Mouse (Mus musculus) lung, adult 2 months (tissue): Measurements from ENCODE around the gene Kcna6.

Experiments used
- CTCF ChIP-seq: fragments of 200-500 bp; IDR thresholded peaks from 2 replicates; pipeline ENCODE4 v1.5.1; 2011; ENCODE audit warnings: mild to moderate bottlenecking, low read length, control low read depth; ENCODE audit not compliant: insufficient read depth
- POLR2A ChIP-seq: fragments of 200-500 bp; IDR thresholded peaks from 2 replicates; pipeline ENCODE4 v1.6.1; 2011; ENCODE audit warnings: low read depth, mild to moderate bottlenecking, control low read depth, low read length, borderline replicate concordance; ENCODE audit errors: extremely low read depth

DNA sequence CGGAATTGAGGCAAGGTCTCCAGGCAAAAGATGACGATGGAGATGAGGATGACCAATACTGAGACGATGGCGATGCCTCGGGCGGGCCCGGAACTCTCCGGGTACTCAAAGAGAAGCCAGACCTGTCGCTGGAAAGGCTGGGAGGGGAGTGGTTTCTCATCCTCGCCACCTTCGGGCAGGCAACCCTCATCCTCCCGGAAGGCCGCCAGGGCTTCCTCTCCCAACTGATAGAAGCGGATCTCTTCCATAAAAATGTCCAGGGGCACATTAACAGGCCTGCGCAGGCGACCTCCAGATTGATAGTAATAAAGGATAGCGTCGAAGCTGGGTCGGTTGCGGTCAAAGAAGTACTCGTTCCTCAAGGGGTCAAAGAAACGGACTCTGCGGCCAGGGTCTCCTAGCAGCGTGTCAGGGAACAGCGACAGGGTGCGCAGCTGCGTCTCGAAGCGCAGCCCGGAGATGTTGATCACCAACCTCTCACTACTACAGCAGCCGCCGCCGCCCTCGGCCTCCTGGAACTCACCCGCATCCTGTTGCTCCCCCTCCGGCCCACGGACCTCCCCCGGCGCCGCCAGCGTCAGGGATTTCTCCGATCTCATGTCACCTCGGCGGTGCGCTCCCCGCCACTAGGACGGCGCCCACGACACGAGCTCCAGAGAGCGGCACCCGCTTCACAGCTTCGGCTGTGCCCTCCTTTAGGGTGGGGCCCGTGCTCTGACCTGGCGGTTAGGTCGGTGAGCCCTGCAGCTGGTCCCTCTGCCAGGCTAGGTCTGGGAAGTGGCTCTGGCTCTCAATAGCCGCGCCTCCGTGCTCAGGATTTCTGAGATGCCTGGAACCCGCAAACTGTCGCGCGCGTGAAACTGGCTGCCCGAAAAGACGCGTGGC lies 906 bp downstream of the Kcna6 start:
- TF ChIP-seq CTCF = no peak
- TF ChIP-seq POLR2A = no peak
